Mouse (Mus musculus) forebrain, embryonic 14.5 days (tissue): ENCODE results near the gene Tmem184b. TPM values are rescaled to one million over a fixed set of nuclear protein-coding genes. Genes with fewer than 3 reads are reported as not detected.

ENCODE experiments used
- ATAC-seq: fragments of 200-750 bp; cut with Nextera tagmentation; 2 replicates; pipeline ENCODE4 v1.8.0; 2017; ENCODE audit warnings: mild to moderate bottlenecking, moderate library complexity
- DNase-seq: peaks from one replicate; pipeline ENCODE4 v3.0.0-alpha.2; 2015; ENCODE audit warnings: low spot score
- H3K27ac ChIP-seq: fragments of 300-500 bp; sonication (generic); 2 replicates; pipeline ENCODE4 v1.5.1; 2014; ENCODE audit warnings: low read depth, mild to moderate bottlenecking, control low read depth, low read length, moderate library complexity
- H3K27me3 ChIP-seq: fragments of 300-500 bp; sonication (generic); replicated peaks from 2 replicates; pipeline ENCODE4 v1.6.1; 2014; ENCODE audit warnings: low read length, control low read depth, mixed read lengths; ENCODE audit not compliant: control insufficient read depth, insufficient read depth
- H3K36me3 ChIP-seq: fragments of 300-500 bp; sonication (generic); 2 replicates; pipeline ENCODE4 v1.6.1; 2014; ENCODE audit warnings: low read length, control low read depth; ENCODE audit not compliant: control insufficient read depth, insufficient read depth
- H3K4me1 ChIP-seq: fragments of 300-500 bp; sonication (generic); 2 replicates; pipeline ENCODE4 v1.6.1; 2014; ENCODE audit warnings: antibody characterized with exemption, low read length, control low read depth; ENCODE audit not compliant: control insufficient read depth, insufficient read depth
- H3K4me2 ChIP-seq: fragments of 300-500 bp; sonication (generic); 2 replicates; pipeline ENCODE4 v1.6.1; 2014; ENCODE audit warnings: mild to moderate bottlenecking, control low read depth, low read length
- H3K4me3 ChIP-seq: fragments of 300-500 bp; sonication (generic); 2 replicates; pipeline ENCODE4 v1.5.1; 2014; ENCODE audit warnings: low read depth, low read length, control low read depth
- H3K9ac ChIP-seq: fragments of 300-500 bp; sonication (generic); 2 replicates; pipeline ENCODE4 v1.6.1; 2014; ENCODE audit warnings: mild to moderate bottlenecking, low read length, control low read depth, moderate library complexity
- H3K9me3 ChIP-seq: fragments of 300-500 bp; sonication (generic); replicated peaks from 2 replicates; pipeline ENCODE4 v1.6.1; 2016; ENCODE audit warnings: low read length, control low read depth, mixed read lengths; ENCODE audit not compliant: control insufficient read depth
- whole genome bisulfite sequencing: fragments of 180-500 bp; shearing (Covaris S2); extraction: QIAGEN DNeasy Blood & Tissue Kit; methylation state at CpG from one replicate; pipeline ENCODE4 v1.1.7; 2014; 5-methylcytosine and 5-hydroxymethylcytosine counted together
- polyA plus RNA-seq: library from polyadenylated mRNA; unstranded; fragments of >200 nt; fragmentation: Nextera tagmentation; extraction: Ambion mirVana; gene quantifications from 2 replicates; pipeline ENCODE4 v1.2.1, GENCODE M21; 2014

Tmem184b gene
- polyA plus RNA-seq, 1 experiment from 2014 or later, result 20.3 TPM

DNA sequence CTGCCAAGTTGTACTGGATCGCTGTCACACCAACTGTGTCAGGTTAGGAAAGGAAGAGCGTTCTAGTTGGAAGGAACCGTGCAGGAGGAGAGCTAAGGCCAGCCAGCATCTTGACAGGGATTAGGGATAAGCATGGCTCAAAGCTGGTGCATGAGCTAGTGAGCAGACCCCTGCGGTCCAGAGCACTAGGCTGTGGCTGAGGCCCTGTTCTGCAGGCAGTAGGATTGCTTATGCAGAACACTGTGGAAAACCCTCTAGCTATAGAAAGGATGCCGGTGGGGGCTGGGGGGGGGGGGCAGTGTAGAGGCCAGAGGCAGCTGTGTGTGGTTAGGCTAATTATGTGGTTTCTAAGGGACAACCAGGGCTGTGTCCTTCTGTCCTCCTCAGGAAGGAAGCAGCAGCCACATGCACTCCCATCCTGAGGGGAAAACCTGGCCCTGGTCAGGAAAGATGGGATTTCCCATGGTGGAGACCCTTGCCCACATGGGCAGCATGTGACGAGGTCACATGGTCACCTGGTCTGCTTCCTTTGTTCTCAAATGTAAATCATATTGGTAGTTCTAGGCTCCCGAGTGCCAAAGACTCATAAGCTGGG is 68.2 kb downstream of the Tmem184b start:
- Histone ChIP-seq H3K27ac (no peak overlapping the region), H3K4me1 (no peaks in the 10 kb centered on the region), H3K27me3 (no peaks in the 10 kb centered on the region), H3K9me3 (no peaks in the 10 kb centered on the region), H3K36me3 (no peaks in the 10 kb centered on the region), H3K9ac (no peak overlapping the region), H3K4me3 (no peak overlapping the region), H3K4me2 (no peak overlapping the region)
- ATAC-seq, result no peak
- WGBS, result 52% methylated on average over 7 of the region's 7 CpGs
- DNase-seq, result no peak

DNA sequence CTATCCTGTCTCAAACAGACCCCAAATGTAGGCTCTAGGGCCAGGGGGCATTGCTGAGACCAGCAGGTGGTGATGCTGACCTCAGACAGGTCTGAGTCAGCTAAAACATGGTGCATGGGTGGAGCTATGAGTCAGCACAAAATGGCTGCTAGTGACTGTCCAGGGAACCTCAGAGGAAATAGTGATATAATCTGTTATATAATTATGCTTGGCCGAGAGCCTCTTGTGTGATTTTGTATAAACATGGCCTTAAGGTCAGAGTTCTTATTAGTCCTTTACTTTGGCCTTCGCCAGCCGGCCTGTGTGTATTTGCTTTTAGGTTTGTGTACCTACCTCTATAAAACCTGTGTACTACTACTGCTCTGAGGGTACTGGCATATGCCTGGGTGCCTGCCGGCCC is 70.0 kb downstream of the Tmem184b start:
- 79% methylated on average over 4 of the region's 4 CpGs for WGBS
- no peaks in the 10 kb centered on the region for H3K4me1 ChIP-seq
- H3K27me3 ChIP-seq, result no peaks in the 10 kb centered on the region
- no peak overlapping the region for H3K4me3 ChIP-seq
- H3K4me2 ChIP-seq, result no peak overlapping the region
- H3K27ac ChIP-seq, result no peak overlapping the region
- no peaks in the 10 kb centered on the region for H3K36me3 ChIP-seq
- H3K9ac ChIP-seq, result no peak overlapping the region
- DNase-seq, result no peak
- no peak for ATAC-seq
- H3K9me3 ChIP-seq, result no peaks in the 10 kb centered on the region

DNA sequence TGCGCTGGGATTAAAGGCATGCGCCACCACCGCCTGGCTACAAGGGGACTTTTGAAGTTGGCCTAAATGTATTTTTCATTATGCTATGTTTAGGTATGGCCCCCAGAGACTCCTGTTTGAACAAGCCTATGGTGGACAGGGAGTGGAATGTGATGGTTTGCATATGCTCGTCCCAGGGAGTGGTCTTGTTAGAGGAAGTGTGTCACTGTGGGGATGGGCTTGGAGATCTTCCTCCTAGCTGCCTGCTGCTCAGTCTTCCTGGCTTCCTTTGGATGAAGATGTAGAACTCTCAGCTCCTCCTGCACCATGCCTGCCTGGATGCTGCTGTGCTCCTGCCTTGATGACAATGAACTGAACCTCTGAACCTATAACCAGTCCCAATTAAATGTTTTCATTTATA is 72.8 kb downstream of the Tmem184b start:
- H3K4me3 ChIP-seq, result no peak overlapping the region
- H3K27me3 ChIP-seq, result no peaks in the 10 kb centered on the region
- no peaks in the 10 kb centered on the region for H3K9me3 ChIP-seq
- H3K4me1 ChIP-seq, result peaks cover 6% of the 10 kb centered on the region; the same call in 1 of the 2 replicates
- H3K27ac ChIP-seq, result no peak overlapping the region
- DNase-seq, result no peak
- 71% methylated on average over 4 of the region's 4 CpGs for WGBS
- no peaks in the 10 kb centered on the region for H3K36me3 ChIP-seq
- H3K9ac ChIP-seq, result no peak overlapping the region
- H3K4me2 ChIP-seq, result no peak overlapping the region
- no peak for ATAC-seq

DNA sequence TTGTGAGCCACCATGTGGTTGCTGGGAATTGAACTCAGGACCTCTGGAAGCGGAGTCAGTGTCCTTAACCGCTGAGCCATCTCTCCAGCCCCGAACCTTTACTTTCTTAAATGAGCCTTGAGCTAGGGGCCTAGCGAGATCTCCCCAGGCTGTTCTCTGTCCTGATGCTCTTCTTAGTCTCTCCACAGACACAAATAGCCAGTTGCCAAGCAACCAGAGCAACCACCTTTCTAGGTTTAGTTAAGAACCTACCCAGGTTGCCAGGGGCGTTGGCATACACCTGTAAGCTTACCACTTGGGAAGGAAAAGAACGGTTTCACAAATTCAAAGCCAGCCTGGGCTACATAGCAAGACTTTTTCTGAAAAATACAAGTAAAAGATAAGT is 73.4 kb downstream of the Tmem184b start:
- no peak overlapping the region for H3K4me2 ChIP-seq
- ATAC-seq (no peak), DNase-seq (no peak)
- 85% methylated on average over 6 of the region's 6 CpGs for WGBS
- H3K27ac ChIP-seq, result no peak overlapping the region
- H3K4me3 ChIP-seq, result no peak overlapping the region
- H3K9me3 ChIP-seq, result no peaks in the 10 kb centered on the region
- H3K36me3 ChIP-seq, result no peaks in the 10 kb centered on the region
- peaks cover 6% of the 10 kb centered on the region; the same call in 1 of the 2 replicates for H3K4me1 ChIP-seq
- H3K27me3 ChIP-seq, result no peaks in the 10 kb centered on the region
- H3K9ac ChIP-seq, result no peak overlapping the region

DNA sequence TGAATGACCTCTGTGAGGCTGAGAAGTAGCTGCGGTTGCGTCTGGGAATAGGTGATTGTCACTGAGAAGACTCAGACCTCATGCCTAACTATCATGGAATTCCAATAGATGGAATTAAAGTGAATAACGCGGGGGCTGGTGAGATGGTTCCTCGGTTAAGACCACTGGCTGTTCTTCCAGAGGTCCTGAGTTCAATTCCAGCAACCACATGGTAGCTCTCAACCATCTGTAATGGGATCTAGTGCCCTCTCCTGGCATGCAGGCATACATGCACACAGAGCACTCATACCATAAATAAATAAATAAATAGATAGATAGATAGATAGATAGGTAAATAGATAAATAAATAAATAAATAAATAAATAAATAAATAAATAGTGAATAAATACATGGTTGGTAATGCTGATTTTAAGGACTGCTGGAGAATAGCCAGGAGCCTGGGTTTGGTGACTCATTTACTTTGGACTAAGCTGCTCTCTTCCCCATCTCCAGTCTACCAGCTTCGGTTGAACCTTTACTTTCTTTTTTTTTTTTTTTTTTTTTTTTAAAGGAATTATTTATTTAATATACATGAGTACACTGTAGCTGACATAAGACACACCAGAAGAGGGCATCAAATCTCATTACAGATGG is 73.9 kb downstream of the Tmem184b start:
- Histone ChIP-seq H3K4me2 (no peak overlapping the region), H3K9me3 (no peaks in the 10 kb centered on the region), H3K9ac (no peak overlapping the region), H3K27me3 (no peaks in the 10 kb centered on the region), H3K36me3 (no peaks in the 10 kb centered on the region), H3K27ac (no peak overlapping the region), H3K4me3 (no peak overlapping the region), H3K4me1 (peaks cover 6% of the 10 kb centered on the region; the same call in 1 of the 2 replicates)
- ATAC-seq, result no peak
- no peak for DNase-seq
- 92% methylated on average over 6 of the region's 6 CpGs for WGBS

DNA sequence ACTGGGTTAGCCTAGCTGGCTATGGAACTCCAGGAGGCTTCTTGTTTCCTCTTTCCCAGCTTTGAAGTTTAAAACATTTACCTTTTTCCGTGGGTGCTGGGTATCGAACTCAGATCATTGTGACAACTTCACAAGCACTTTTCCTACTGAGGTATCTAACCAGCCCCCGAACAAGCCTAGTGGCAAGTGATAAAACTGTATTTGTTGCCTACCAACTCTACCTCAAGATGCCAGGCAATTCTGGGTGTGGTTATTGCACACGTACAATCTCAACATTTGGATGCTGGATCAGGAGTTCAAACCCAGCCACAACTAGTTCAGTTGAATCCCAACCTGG is 74.5 kb downstream of the Tmem184b start:
- Histone ChIP-seq H3K4me3 (no peak overlapping the region), H3K27ac (no peak overlapping the region), H3K9ac (no peak overlapping the region), H3K9me3 (no peaks in the 10 kb centered on the region), H3K36me3 (no peaks in the 10 kb centered on the region), H3K27me3 (no peaks in the 10 kb centered on the region), H3K4me1 (peaks cover 6% of the 10 kb centered on the region; the same call in 1 of the 2 replicates), H3K4me2 (no peak overlapping the region)
- DNase-seq (no peak), ATAC-seq (no peak)
- WGBS, result 86% methylated on average over 4 of the region's 4 CpGs

DNA sequence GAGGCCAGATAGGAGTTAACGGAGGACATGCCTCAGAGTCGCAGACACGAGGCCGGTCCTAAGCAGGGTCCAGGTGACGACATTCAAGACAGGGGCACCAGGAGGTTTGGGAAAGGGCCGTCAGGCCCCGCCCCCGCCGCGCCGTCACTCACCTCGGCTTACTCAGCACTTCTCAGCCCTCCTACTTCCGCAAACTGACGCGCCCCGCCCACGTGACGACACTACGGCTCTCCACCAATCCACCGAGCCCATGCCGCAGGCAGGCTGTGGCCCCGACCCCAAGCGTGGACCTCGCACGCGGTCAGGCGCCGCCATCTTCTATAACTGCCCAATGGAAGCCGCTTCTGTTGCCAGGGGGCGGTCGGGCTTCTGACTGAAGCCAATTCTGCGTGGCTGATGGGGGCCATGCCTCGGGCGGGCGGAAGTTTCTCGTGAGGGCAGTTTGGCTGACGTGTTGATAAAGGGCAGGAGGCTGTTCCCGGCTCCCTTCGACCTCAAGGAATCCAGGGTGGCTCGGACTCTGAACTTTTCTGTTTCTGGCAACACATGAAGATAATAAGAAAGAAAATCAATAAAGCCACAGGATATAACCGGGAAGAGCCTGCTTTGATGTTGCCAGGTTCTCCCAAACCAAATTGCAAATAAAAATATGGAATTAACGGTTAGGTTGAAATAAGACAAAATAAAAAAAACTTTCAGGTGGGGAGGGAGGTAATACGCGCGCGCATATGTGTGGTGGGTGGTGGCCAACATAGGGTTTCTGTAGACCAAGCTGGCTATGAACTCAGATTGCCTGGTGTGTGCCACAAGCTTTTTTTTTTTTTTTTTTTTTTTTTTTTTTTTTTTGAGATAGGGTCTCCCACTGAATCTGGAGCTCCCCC is 75.1 kb downstream of the Tmem184b start, which contains the start of gene Pla2g6:
Gene Pla2g6, minus strand, starts transcription at position 333 of the 881 bp plus-strand sequence.
- H3K27me3 ChIP-seq, result no peaks in the 10 kb centered on the region
- peak within 1 kb of the TSS; percentile 57 for H3K4me3 ChIP-seq
- H3K36me3 ChIP-seq, result no peaks in the 10 kb centered on the region
- H3K27ac ChIP-seq, result peak within 1 kb of the TSS; percentile 82
- DNase-seq (peak; percentile 98), ATAC-seq (peak; percentile 99)
- H3K9ac ChIP-seq, result peak within 1 kb of the TSS; percentile 72
- WGBS, result 5% methylated on average over 45 of the region's 46 CpGs
- peaks cover 6% of the 10 kb centered on the region; the same call in 1 of the 2 replicates for H3K4me1 ChIP-seq
- no peaks in the 10 kb centered on the region for H3K9me3 ChIP-seq
- H3K4me2 ChIP-seq, result peak within 1 kb of the TSS; percentile 84

DNA sequence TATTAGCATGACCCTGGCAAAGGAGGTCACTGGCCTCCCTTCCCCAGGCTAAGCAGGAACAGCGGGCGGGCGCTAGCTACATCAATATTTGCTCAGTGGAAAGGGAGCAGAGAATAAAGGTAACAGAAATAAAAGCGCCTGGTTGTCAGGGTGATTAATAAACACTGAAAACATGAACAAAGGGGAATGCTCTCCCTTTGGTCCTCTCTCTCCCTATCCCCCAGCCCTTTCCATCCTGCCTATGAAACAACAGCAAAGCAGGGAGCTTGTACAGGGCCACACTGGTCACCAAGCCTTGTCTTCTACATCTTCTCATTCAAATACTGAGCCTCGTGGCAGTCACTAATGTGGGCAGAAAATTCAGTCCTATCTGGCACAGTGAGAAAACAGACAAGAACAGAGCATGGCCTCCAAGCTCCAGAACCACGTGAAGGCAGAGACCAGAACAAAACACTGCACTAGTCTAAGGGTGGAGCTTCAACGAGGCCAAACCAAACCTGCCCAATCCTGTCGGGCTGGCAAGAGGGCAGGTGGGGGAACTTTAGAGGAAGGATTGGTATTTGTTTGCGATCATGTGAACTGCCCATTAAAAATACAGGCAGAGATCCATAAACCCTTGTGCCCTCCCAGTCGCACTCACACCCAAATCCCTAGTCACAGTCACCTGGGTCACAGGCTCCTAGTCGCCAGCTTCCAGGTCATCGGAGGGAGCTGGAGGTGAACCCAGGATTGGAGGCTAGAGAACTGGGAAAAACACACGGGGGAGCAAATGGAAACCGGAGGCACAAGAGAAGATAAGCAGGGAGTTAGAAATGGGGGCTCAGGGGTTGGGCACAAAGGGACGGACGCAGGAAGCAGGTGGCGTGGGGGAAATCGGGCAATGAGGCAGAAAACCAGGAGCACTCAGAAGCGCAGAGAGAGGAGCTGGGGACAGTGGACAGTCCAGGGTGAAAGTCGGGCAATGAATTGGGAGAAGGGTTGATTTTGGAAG is 76.1 kb downstream of the Tmem184b start:
- H3K9me3 ChIP-seq, result no peaks in the 10 kb centered on the region
- peak overlapping the region; percentile 82 for H3K27ac ChIP-seq
- DNase-seq (peak; percentile 52), ATAC-seq (peak; percentile 40)
- peaks cover 6% of the 10 kb centered on the region; the same call in 1 of the 2 replicates for H3K4me1 ChIP-seq
- H3K4me3 ChIP-seq, result peak overlapping the region; percentile 57
- H3K4me2 ChIP-seq, result peak overlapping the region; percentile 84
- H3K27me3 ChIP-seq, result no peaks in the 10 kb centered on the region
- H3K36me3 ChIP-seq, result no peaks in the 10 kb centered on the region
- 8% methylated on average over 20 of the region's 20 CpGs for WGBS
- H3K9ac ChIP-seq, result peak overlapping the region; percentile 72
